Mouse (Mus musculus): ENCODE measurements around the gene Tcaf2. TPM values are rescaled to one million over a fixed set of nuclear protein-coding genes. Genes with fewer than 3 reads are reported as not detected.

Tcaf2 gene
- total and polyA plus RNA-seq, 3 experiments = not detected

DNA sequence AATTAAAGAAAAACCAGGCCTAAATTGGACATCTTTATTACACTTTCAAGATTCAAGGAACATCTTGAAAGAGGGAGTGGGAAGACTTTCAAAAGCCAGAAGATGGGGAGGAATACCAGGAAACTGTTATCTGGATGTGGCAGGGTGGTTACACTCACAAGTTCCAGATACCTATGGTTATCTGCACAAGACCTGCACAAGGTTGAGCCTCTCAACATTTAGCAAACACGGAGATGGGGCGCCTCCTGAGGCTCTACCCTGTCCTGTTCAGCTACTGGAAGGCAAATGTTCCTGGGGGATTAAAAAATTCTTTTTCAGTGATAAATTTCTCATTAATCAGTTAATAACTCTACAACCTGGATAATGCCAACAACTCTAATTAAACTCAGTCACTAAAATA is 67.6 kb downstream of the Tcaf2 start:
- no peaks in the 10 kb centered on the region for H3K79me2 ChIP-seq (ENCODE audit: control insufficient read depth, insufficient read depth, low read length, poor library complexity)
- DNase-seq (ENCODE audit: low read depth, low spot score) = no peak
- no peaks in the 10 kb centered on the region for H3K36me3 ChIP-seq (ENCODE audit: control insufficient read depth in 1 of 2, insufficient read depth in 2 of 2, low read length in 2 of 2)
- no peaks in the 10 kb centered on the region for H3K27me3 ChIP-seq (ENCODE audit: control insufficient read depth in 1 of 2, insufficient read depth in 2 of 2, low read length in 2 of 2)
- H3K27ac ChIP-seq (ENCODE audit: control insufficient read depth, low read depth, low read length) = no peak overlapping the region
- H3K4me3 ChIP-seq (ENCODE audit: control insufficient read depth in 1 of 2, insufficient read depth in 1 of 2, low read depth in 2 of 2, low read length in 2 of 2) = no peak overlapping the region
- no peaks in the 10 kb centered on the region for H3K9me3 ChIP-seq (replicated peaks; ENCODE audit: insufficient read depth, low read length)
- no peak overlapping the region for H3K9ac ChIP-seq (ENCODE audit: control insufficient read depth, low read depth, low read length, poor library complexity, severe bottlenecking)
- H3K4me1 ChIP-seq (ENCODE audit: control insufficient read depth in 1 of 2, insufficient read depth in 2 of 2, low read length in 2 of 2) = no peaks in the 10 kb centered on the region
- TF ChIP-seq JUND (IDR thresholded peaks at IDR 0.05; ENCODE audit: low read depth, low read length) (no peak), GATA1 (IDR thresholded peaks at IDR 0.05; ENCODE audit: low read depth, low read length) (no peak), TCF12 (IDR thresholded peaks at IDR 0.05; ENCODE audit: low read depth, low read length) (no peak), MAFK (IDR thresholded peaks at IDR 0.05; ENCODE audit: borderline replicate concordance, low read depth, low read length) (no peak), CHD1 (IDR thresholded peaks at IDR 0.05; ENCODE audit: low read depth, low read length) (no peak), MYB (IDR thresholded peaks at IDR 0.05; ENCODE audit: low read depth, low read length) (no peak), TBP (IDR thresholded peaks at IDR 0.05; ENCODE audit: low read depth, low read length) (no peak), ZNF384 (IDR thresholded peaks at IDR 0.05; ENCODE audit: low read depth, low read length) (no peak), TAL1 (IDR thresholded peaks at IDR 0.05; ENCODE audit: low read length) (no peak), ETS1 (IDR thresholded peaks at IDR 0.05; ENCODE audit: low read depth, low read length) (no peak), POLR2A (IDR thresholded peaks at IDR 0.05; ENCODE audit: control insufficient read depth in 1 of 2, insufficient read depth in 1 of 2, low read depth in 1 of 2, low read length in 2 of 2, poor library complexity in 1 of 2) (no peak), MAX (IDR thresholded peaks at IDR 0.05; ENCODE audit: low read length) (no peak), SMC3 (IDR thresholded peaks at IDR 0.05; ENCODE audit: low read depth, low read length) (no peak), BHLHE40 (IDR thresholded peaks at IDR 0.05; ENCODE audit: borderline replicate concordance, low read depth, low read length) (no peak), MYC (IDR thresholded peaks at IDR 0.05; ENCODE audit: low read depth, low read length) (no peak), SIN3A (IDR thresholded peaks at IDR 0.05; ENCODE audit: low read length) (no peak), RAD21 (IDR thresholded peaks at IDR 0.05; ENCODE audit: low read depth, low read length) (no peak)

Other genes starting within 250 kb of the Tcaf2 start
- not detected in 2 replicates for gene Tas2r143, start 245.0 kb downstream of the Tcaf2 start, total RNA-seq (2012; rRNA removed)
- gene Tas2r143, start 245.0 kb downstream of the Tcaf2 start, polyA plus RNA-seq (2012; ENCODE audit: insufficient read depth in 1 of 2, insufficient read length in 2 of 2, low read depth in 1 of 2, low replicate concordance in 2 of 2, missing spikeins in 1 of 2) = not detected
- gene Tas2r135, start 239.8 kb downstream of the Tcaf2 start, total RNA-seq (2012; rRNA removed) = not detected in 2 replicates
- not detected for gene Tas2r135, start 239.8 kb downstream of the Tcaf2 start, polyA plus RNA-seq (2012; ENCODE audit: insufficient read depth in 1 of 2, insufficient read length in 2 of 2, low read depth in 1 of 2, low replicate concordance in 2 of 2, missing spikeins in 1 of 2)
- not detected in 2 replicates for gene Tas2r126, start 210.7 kb downstream of the Tcaf2 start, total RNA-seq (2012; rRNA removed)
- not detected for gene Tas2r126, start 210.7 kb downstream of the Tcaf2 start, polyA plus RNA-seq (2012; ENCODE audit: insufficient read depth in 1 of 2, insufficient read length in 2 of 2, low read depth in 1 of 2, low replicate concordance in 2 of 2, missing spikeins in 1 of 2)
- not detected in 2 replicates for gene Olfr458, start 180.1 kb downstream of the Tcaf2 start, total RNA-seq (2012; rRNA removed)
- not detected for gene Olfr458, start 180.1 kb downstream of the Tcaf2 start, polyA plus RNA-seq (2012; ENCODE audit: insufficient read depth in 1 of 2, insufficient read length in 2 of 2, low read depth in 1 of 2, low replicate concordance in 2 of 2, missing spikeins in 1 of 2)
- not detected in 2 replicates for gene Olfr457, start 168.9 kb downstream of the Tcaf2 start, total RNA-seq (2012; rRNA removed)
- not detected for gene Olfr457, start 168.9 kb downstream of the Tcaf2 start, polyA plus RNA-seq (2012; ENCODE audit: insufficient read depth in 1 of 2, insufficient read length in 2 of 2, low read depth in 1 of 2, low replicate concordance in 2 of 2, missing spikeins in 1 of 2)
- gene Olfr456, start 158.0 kb downstream of the Tcaf2 start, total RNA-seq (2012; rRNA removed) = not detected in 2 replicates
- not detected for gene Olfr456, start 158.0 kb downstream of the Tcaf2 start, polyA plus RNA-seq (2012; ENCODE audit: insufficient read depth in 1 of 2, insufficient read length in 2 of 2, low read depth in 1 of 2, low replicate concordance in 2 of 2, missing spikeins in 1 of 2)
- gene Olfr455, start 97.7 kb downstream of the Tcaf2 start, total RNA-seq (2012; rRNA removed) = not detected in 2 replicates
- not detected for gene Olfr455, start 97.7 kb downstream of the Tcaf2 start, polyA plus RNA-seq (2012; ENCODE audit: insufficient read depth in 1 of 2, insufficient read length in 2 of 2, low read depth in 1 of 2, low replicate concordance in 2 of 2, missing spikeins in 1 of 2)
- not detected in 2 replicates for gene Tcaf3, start 47.6 kb downstream of the Tcaf2 start, total RNA-seq (2012; rRNA removed)
- gene Tcaf3, start 47.6 kb downstream of the Tcaf2 start, polyA plus RNA-seq (2012; ENCODE audit: insufficient read depth in 1 of 2, insufficient read length in 2 of 2, low read depth in 1 of 2, low replicate concordance in 2 of 2, missing spikeins in 1 of 2) = not detected
- not detected in 2 replicates for gene Tcaf1, start 64.8 kb upstream of the Tcaf2 start, total RNA-seq (2012; rRNA removed)
- gene Tcaf1, start 64.8 kb upstream of the Tcaf2 start, polyA plus RNA-seq (2012; ENCODE audit: insufficient read depth in 1 of 2, insufficient read length in 2 of 2, low read depth in 1 of 2, low replicate concordance in 2 of 2, missing spikeins in 1 of 2) = not detected
- not detected in 2 replicates for gene Olfr453, start 94.1 kb upstream of the Tcaf2 start, total RNA-seq (2012; rRNA removed)
- not detected for gene Olfr453, start 94.1 kb upstream of the Tcaf2 start, polyA plus RNA-seq (2012; ENCODE audit: insufficient read depth in 1 of 2, insufficient read length in 2 of 2, low read depth in 1 of 2, low replicate concordance in 2 of 2, missing spikeins in 1 of 2)
- not detected in 2 replicates for gene Olfr38, start 111.2 kb upstream of the Tcaf2 start, total RNA-seq (2012; rRNA removed)
- gene Olfr38, start 111.2 kb upstream of the Tcaf2 start, polyA plus RNA-seq (2012; ENCODE audit: insufficient read depth in 1 of 2, insufficient read length in 2 of 2, low read depth in 1 of 2, low replicate concordance in 2 of 2, missing spikeins in 1 of 2) = not detected
- gene Olfr452, start 139.8 kb upstream of the Tcaf2 start, total RNA-seq (2012; rRNA removed) = not detected in 2 replicates
- gene Olfr452, start 139.8 kb upstream of the Tcaf2 start, polyA plus RNA-seq (2012; ENCODE audit: insufficient read depth in 1 of 2, insufficient read length in 2 of 2, low read depth in 1 of 2, low replicate concordance in 2 of 2, missing spikeins in 1 of 2) = not detected
- gene Olfr450, start 166.7 kb upstream of the Tcaf2 start, total RNA-seq (2012; rRNA removed) = not detected in 2 replicates
- gene Olfr450, start 166.7 kb upstream of the Tcaf2 start, polyA plus RNA-seq (2012; ENCODE audit: insufficient read depth in 1 of 2, insufficient read length in 2 of 2, low read depth in 1 of 2, low replicate concordance in 2 of 2, missing spikeins in 1 of 2) = not detected
- gene Olfr449, start 189.1 kb upstream of the Tcaf2 start, total RNA-seq (2012; rRNA removed) = not detected in 2 replicates
- gene Olfr449, start 189.1 kb upstream of the Tcaf2 start, polyA plus RNA-seq (2012; ENCODE audit: insufficient read depth in 1 of 2, insufficient read length in 2 of 2, low read depth in 1 of 2, low replicate concordance in 2 of 2, missing spikeins in 1 of 2) = not detected
- not detected in 2 replicates for gene Olfr448, start 245.2 kb upstream of the Tcaf2 start, total RNA-seq (2012; rRNA removed)
- not detected for gene Olfr448, start 245.2 kb upstream of the Tcaf2 start, polyA plus RNA-seq (2012; ENCODE audit: insufficient read depth in 1 of 2, insufficient read length in 2 of 2, low read depth in 1 of 2, low replicate concordance in 2 of 2, missing spikeins in 1 of 2)